Mouse (Mus musculus) erythroblast, embryonic 14.5 days (primary cell): ENCODE data around the gene Retreg3. TPM values are rescaled to one million over a fixed set of nuclear protein-coding genes. Genes with fewer than 3 reads are reported as not detected.

Experiments
- H3K27me3 ChIP-seq: 2 replicates; pipeline ENCODE4 v1.6.1; 2012; ENCODE audit warnings: inconsistent platforms; ENCODE audit not compliant: control insufficient read depth
- H3K36me3 ChIP-seq: 2 replicates; pipeline ENCODE4 v1.6.1; 2012; ENCODE audit warnings: mild to moderate bottlenecking, inconsistent platforms; ENCODE audit not compliant: control insufficient read depth
- H3K4me1 ChIP-seq: 2 replicates; pipeline ENCODE4 v1.6.1; 2012; ENCODE audit warnings: inconsistent platforms; ENCODE audit not compliant: control insufficient read depth
- H3K4me3 ChIP-seq: replicated peaks from 2 replicates; pipeline ENCODE3; 2012; ENCODE audit warnings: moderate library complexity, mild to moderate bottlenecking, inconsistent platforms
- H3K9me3 ChIP-seq: 2 replicates; pipeline ENCODE4 v1.6.1; 2012; ENCODE audit warnings: low read length, inconsistent platforms, mixed read lengths; ENCODE audit not compliant: control insufficient read depth
- GATA1 ChIP-seq: IDR thresholded peaks from 2 replicates; pipeline ENCODE4 v1.6.1; 2012; ENCODE audit warnings: low read length, inconsistent platforms, mixed read lengths
- TAL1 ChIP-seq: IDR thresholded peaks from 3 replicates; pipeline ENCODE4 v1.6.1; 2012; ENCODE audit warnings: low read length, inconsistent platforms, mixed read lengths
- polyA plus RNA-seq: library from polyadenylated mRNA; stranded (reverse); fragments of >175 nt; gene quantifications from 2 replicates; pipeline ENCODE4 v1.2.3, GENCODE M21; 2012

The Retreg3 gene
- polyA plus RNA-seq, 1 experiment, result 1.7 TPM

DNA sequence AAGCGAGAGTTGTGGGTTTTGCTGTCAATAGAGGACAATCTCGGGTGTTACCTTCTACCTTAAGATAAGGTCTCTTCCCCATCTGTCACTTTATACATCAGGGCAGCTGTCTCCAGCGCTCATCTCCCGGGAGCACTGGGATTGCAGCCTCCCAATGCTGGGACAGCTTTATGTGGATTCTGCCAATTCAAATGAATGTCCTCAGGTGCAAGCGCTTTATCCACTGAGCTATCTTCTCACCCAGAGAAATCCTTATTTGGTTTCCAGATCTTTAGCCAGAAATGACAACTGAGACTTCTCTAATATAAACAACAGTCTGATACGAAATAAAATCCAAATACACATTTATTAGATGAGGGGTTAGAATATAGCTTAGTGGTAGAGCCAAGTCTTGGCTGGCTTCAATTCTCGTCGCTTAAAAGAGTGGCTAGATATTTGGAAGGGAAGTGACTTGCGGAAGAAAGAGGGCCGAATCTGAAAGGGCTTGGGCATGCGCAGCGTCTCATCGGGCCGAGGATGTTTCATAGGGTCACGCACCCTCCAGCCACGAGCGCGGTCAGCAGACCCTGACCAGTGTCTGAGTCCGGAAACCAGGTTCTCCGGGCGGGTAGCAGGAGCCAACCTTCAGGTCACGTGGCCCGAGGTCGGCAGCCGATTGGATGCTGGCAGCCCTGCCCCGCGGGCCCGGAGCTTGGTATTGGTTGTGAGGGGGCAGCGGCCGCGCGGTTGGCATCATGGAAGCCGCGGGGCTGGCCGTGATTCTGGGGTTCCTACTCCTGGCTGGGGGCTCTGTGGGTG is 50.1 kb downstream of the Retreg3 start, which contains the start of gene Naglu:
Gene Naglu, plus strand, starts transcription at position 622 of the 798 bp plus-strand sequence.
- H3K9me3 ChIP-seq, result peaks cover 4% of the 10 kb centered on the region; the same call in 1 of the 2 replicates
- H3K27me3 ChIP-seq, result peaks cover 61% of the 10 kb centered on the region
- peaks cover 18% of the 10 kb centered on the region for H3K36me3 ChIP-seq
- TF ChIP-seq GATA1 (no peak), TAL1 (no peak)
- peaks cover 52% of the 10 kb centered on the region for H3K4me1 ChIP-seq
- peak within 1 kb of the TSS; percentile 81 for H3K4me3 ChIP-seq

DNA sequence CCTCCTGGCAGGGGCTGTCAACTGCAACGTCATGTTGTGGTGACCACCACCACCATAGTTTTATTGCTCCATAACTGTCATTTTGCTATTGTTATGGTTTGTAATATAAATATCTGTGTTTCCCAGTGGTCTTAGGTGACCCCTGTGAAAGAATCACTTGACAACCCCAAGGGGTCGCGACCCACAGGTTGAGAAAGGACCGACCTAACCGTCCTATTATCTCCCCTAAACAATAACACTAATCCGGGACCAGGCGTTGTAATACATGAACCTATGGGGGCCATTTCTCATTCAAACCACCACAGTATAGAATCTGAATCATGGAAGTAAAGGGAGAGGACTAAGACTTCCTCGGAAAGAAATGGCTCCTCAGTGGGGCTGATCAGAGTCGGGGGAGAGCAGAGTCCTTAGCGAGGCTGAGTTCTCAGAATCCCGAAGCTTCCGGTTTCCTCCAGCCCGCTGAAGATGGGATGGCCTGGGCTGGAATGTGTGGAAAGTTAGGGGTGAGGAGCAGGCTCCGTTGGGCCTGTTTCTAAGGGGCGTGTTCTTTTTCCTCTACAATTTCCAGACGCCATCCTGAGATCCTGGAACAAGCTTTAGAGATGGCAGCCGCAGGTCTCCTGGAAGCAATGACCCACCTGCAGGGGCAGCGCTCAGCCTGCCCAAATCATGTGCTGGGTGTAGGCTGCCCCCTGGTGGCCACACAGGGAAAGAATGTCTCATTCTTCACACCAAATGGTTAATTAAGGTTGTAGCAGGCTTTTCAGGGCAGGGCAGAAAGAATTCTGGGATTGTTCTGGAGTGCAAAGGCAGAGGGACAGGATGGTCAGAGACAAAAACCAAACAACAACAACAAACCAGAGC is 52.9 kb downstream of the Retreg3 start:
- Histone ChIP-seq H3K9me3 (no peaks in the 10 kb centered on the region), H3K4me3 (peak overlapping the region; percentile 40), H3K4me1 (peaks cover 78% of the 10 kb centered on the region), H3K36me3 (peaks cover 46% of the 10 kb centered on the region), H3K27me3 (peaks cover 41% of the 10 kb centered on the region)
- TF ChIP-seq GATA1 (no peak), TAL1 (no peak)

DNA sequence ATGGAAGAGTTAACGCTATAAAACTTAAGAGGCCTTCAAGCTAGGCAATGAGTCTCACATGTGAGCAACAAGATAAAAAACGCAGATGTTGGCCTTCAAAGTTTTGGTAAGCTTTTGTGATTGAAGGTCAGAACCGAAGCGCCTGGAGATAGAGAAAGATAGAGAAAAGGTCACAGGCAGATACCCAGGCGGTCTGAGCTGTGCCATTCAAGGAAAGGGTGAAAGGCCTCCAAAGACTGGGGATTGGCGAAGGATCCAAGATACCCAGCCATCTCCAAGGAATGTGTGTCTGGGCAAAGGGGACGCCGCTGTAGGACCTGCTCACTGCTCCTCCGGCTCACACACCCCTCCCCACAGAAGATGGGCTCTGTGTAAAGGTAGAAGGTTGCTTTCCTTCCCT is 54.7 kb downstream of the Retreg3 start:
- Histone ChIP-seq H3K9me3 (no peaks in the 10 kb centered on the region), H3K36me3 (peaks cover 64% of the 10 kb centered on the region), H3K27me3 (peaks cover 23% of the 10 kb centered on the region), H3K4me3 (no peak overlapping the region), H3K4me1 (peaks cover 75% of the 10 kb centered on the region)
- no peak for TF ChIP-seq GATA1
- no peak for TF ChIP-seq TAL1

DNA sequence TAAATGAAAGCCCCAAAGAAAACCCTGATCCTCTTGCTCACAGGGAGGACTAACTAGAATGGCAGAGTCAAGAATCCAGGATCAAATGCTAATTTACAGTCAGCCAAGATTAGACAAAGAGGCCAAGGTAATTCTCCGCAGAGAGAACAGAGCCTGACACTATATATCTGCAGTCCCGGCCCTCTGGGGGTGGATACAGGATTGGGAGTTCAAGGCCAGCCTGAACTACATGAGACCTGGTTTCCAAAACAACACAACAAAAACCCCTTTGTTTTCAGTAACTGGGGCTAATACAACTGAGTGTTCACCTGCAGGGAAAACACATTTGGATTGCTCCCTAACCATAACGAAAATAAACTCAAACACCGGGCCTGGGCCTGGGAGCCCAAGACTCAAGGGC is 55.2 kb downstream of the Retreg3 start:
- Histone ChIP-seq H3K9me3 (no peaks in the 10 kb centered on the region), H3K27me3 (peaks cover 19% of the 10 kb centered on the region), H3K4me3 (peak overlapping the region; percentile 43), H3K4me1 (peaks cover 69% of the 10 kb centered on the region), H3K36me3 (peaks cover 69% of the 10 kb centered on the region)
- TF ChIP-seq TAL1 (no peak), GATA1 (no peak)

DNA sequence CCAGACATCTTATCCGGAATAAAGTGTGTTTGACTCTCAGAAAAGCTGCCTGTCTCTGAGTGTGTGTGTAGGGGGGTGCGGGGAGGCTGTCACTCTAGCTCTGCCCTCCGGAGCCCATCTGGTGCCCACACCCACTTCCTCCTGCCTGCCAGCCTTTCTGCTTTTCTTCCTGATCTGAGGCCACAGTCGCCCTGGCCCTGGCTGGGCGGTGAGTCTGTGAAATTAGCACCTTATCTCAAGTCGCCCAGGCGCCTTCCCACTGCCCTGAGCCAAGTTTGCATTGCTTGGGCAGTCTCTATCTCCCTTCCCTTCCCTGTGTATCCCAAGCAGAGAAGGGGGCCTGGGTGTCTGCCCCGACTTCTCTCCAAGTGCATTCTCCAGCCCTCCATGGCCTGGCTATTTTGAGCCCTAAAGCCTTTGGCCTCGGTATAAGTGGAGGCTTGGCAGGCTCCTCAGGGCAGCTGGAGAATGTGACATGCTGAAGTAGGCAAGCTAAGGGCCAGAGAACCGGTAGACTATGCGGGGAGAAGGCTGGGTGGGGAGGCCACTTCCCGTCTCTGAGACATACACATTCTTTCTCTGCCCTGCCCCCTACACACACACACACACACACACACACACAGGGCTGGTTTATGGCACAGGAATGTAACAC is 55.9 kb downstream of the Retreg3 start:
- peak; percentile 93 for TF ChIP-seq TAL1
- TF ChIP-seq GATA1, result peak; percentile 81
- Histone ChIP-seq H3K4me3 (peak overlapping the region; percentile 43), H3K4me1 (peaks cover 66% of the 10 kb centered on the region), H3K9me3 (no peaks in the 10 kb centered on the region), H3K36me3 (peaks cover 76% of the 10 kb centered on the region), H3K27me3 (peaks cover 13% of the 10 kb centered on the region)

DNA sequence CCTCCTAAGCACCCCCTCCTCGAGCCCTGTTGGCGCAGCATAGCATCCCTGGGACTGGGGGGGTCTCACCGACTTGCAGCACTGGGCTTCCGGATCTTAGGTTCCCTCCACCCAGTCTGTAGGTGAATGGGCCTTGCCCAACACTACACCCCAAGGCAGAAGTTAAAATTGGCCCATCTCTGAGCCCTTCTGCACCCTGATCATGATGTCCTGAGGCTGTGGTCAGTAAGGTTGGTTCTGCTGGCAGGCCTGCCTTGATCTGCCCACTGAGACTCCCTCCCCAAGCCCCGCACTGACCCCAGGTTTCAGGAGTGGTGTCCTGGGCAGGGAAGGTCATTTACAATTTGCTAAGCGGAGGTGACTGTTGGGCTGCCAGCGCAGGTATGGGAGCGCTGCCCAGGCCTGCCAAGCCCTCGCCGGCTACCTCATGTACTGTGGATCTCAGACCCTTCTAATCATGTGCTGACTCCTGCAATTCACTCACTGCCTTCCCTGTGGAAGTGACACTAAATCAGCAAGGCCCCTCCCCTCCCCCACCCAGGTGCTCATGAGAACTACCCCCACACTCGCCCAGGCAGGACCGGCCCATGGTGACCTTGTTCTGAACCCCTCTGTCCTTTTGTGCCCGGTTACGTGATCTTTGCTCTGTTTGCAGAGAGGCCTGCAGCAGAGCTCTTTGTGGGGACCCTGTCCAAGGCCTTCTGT is 56.6 kb downstream of the Retreg3 start:
- Histone ChIP-seq H3K4me3 (peak overlapping the region; percentile 43), H3K36me3 (peaks cover 82% of the 10 kb centered on the region), H3K27me3 (peaks cover 6% of the 10 kb centered on the region), H3K9me3 (no peaks in the 10 kb centered on the region), H3K4me1 (peaks cover 73% of the 10 kb centered on the region)
- TF ChIP-seq TAL1 (no peak), GATA1 (no peak)

DNA sequence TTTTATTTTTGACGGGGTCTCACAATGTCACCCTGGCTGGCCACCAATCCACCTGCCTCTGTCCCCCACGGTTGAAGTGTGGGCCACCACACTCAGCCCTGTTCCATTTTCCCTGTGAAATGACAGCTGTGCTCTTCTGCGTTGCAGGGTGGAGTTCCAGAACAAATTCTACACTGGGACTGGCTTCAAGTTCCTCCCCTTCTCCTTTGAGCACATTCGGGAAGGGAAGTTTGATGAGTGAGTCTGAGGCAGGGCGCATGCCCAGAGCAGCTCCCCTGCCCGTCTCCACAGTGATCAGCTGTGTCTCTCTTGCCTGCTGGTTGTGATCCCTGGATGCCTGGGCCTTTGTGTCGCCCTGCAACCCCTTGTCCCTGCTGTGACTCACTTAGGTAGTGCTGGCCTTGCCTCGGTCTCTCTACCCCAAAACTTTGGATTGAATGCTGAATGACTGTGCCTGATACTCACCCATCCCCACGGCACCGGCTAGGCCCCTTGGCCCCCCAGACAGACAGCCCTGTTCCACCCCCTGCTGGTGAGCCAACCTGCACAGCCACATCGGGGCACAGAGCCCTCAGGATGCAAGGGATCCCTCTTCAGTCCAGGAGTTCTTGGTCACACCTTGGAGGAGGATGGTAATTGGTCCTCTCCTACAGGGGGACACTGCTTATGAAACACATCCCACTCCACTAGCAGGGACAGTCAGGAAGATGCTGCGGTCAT is 57.4 kb downstream of the Retreg3 start:
- peaks cover 79% of the 10 kb centered on the region for H3K4me1 ChIP-seq
- TF ChIP-seq GATA1, result no peak
- no peak for TF ChIP-seq TAL1
- H3K9me3 ChIP-seq, result no peaks in the 10 kb centered on the region
- H3K4me3 ChIP-seq, result no peak overlapping the region
- no peaks in the 10 kb centered on the region for H3K27me3 ChIP-seq
- peaks cover 90% of the 10 kb centered on the region for H3K36me3 ChIP-seq

DNA sequence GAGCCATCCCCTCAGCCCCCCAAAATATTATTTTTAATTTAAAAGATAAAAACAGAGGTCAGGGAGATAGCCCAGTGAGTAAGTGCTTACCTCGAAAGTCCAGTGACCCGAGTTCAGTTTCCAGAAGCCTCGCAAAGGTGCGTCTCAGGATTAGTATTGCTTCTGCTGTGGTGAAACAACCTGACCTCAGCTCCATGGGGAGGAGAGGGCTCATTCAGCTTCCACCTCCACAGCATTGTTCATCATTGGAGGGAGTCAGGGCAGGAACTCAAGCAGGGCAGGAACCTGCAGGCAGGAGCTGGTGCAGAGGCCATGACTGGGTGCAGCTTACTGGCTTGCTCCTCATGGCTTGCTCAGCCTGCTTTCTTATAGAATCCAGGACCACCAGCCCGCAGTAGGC is 58.6 kb downstream of the Retreg3 start:
- Histone ChIP-seq H3K27me3 (no peaks in the 10 kb centered on the region), H3K4me3 (no peak overlapping the region), H3K4me1 (peaks cover 68% of the 10 kb centered on the region), H3K9me3 (no peaks in the 10 kb centered on the region), H3K36me3 (peaks cover 99% of the 10 kb centered on the region)
- no peak for TF ChIP-seq GATA1
- no peak for TF ChIP-seq TAL1
